Mouse (Mus musculus): Measurements from ENCODE around the gene Acap2. TPM values are rescaled to one million over a fixed set of nuclear protein-coding genes. Genes with fewer than 3 reads are reported as not detected.

The Acap2 gene
- total RNA-seq (2022): 100 to 1,000 TPM; 117 to 144 (median 132) TPM

DNA sequence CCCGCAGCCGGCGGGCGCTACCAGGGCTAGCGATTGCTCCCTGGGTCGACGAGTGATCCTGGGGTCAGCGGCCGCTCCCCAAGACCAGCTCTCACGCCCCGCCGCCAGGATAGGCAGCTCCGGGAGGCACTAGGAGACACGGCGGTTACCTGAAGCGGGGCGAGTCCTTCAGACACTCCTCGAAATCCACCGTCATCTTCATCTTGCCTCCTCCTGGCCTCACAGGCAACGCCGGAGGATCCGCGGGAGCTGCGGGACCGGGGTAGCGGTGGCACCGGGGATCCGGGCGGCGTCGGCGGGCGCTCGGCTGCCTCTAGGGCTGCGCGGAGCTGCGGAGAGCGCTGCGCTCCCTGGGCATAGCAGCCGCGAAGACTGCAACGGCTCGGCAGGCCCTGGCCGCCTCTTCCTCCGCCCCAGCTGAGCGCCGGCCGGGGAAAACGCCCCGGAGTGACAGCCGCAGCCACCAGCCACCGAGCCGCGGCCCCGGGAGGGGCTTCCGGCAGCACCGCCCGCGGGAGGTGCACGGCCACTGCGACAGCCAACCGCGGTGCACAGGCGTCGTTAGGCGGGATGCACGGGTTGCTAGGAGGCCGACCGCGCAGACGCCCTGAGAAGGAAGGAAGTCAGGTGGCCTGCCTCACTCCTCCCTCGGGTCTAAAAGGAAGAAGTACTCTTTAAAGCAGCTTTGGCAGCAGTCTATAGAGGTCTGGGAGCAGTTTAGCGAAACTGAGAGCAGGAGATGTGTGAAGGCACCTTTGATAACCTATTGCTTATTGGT is at the start of gene Acap2:
Gene Acap2 (minus strand): TSS at position 456 of the 778 bp plus-strand sequence.
- peak; percentile 97 to 98 for DNase-seq (ENCODE audit: low spot score in 2 of 2)

DNA sequence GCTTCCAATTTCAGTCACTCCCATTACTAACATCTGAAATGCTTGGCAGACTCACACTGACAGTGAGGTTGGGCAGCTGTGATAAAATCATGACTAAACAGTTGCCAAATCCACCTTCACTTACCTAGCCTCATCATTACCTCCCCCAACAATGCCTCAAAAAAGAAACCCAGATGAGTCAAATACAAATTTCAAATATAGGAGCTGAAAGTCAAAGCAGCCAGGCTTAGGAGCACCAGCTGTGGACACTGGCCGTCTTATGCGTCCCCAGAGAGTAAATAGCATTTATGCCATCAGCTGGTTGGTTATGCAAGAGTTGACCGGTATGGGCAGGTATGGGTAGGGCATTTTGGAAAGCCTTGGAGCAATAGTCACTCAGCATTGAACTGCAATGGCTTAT is 48.4 kb upstream of the Acap2 start:
- no peak for DNase-seq (ENCODE audit: low spot score in 2 of 2)

DNA sequence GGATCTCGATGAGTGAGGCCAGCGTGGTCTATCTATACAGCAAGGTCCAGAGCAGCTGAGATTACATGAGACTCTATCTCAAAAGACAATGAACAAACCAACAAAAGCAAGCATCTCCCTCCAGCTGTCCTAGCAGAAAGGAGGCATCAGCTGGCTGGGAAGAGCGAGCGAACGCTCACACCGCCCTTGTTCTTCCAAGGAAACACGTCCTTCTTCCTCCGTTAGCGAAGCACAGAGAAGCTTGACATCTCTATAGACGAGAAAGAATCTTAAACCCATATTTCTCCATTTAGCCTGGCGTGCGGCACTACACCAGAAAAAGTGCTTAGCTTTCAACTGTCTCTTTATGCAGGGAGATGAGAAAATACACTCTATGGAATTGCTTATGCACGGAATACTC is 47.7 kb upstream of the Acap2 start:
- DNase-seq (ENCODE audit: low spot score in 2 of 2): no peak

DNA sequence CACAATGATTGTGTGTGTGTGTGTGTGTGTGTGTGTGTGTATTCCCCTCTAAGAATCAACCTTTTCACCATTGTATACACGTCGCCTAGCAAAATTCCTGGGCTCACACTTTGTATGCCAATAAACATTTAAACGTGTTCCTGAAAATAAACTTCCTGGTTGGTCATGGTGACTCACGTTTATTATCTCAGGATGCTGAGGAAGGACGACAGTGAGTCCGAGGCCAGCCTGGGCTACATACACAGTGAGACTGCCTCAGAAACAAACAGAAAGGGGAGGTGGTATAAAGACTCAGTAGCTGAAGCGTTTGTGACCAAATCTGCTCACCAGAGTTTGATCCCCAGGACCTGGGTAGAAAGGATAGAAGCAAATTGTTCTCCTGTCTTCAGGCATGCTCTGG is 46.4 kb upstream of the Acap2 start:
- no peak for DNase-seq (ENCODE audit: low spot score in 2 of 2)

DNA sequence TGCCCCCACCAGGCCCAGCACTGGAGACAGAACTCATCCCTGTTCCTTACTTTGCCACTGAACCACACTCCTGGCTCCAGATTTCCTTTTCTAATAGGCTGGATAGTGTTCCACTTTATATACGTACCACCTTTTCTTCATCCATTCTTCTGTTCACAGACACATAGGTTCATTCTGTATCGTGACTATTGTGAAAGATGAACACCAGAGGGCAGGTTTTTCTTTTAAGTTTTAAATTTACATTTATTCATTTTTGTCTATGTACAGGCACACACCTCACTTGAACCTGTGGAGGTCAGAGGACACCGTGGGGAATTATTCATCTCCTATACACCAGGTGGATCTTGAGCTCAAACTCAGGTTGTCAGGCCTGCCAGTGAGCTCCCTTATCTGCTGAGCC is 43.0 kb upstream of the Acap2 start:
- no peak for DNase-seq (ENCODE audit: low spot score in 2 of 2)

DNA sequence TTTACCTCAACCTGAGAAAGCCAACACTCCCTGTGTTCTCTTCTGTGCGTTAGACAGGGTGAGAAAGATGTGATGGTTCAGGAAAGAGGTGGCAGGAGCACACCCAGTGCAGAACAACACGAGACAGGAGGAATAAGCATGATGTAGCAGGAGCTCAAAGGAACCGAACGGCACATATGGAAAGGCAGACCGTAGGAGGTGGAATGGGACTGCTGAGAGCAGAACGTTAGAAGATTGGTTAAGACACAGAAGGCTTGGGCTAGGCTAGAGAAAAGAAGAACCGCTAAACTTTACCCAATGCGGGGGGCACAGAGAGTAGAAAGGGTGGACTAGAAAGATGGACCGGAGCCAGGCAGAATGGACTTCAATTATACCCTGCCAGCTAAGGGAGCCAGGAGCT is 40.4 kb upstream of the Acap2 start:
- peak; percentile 45 to 58 for DNase-seq (ENCODE audit: low spot score in 2 of 2)

DNA sequence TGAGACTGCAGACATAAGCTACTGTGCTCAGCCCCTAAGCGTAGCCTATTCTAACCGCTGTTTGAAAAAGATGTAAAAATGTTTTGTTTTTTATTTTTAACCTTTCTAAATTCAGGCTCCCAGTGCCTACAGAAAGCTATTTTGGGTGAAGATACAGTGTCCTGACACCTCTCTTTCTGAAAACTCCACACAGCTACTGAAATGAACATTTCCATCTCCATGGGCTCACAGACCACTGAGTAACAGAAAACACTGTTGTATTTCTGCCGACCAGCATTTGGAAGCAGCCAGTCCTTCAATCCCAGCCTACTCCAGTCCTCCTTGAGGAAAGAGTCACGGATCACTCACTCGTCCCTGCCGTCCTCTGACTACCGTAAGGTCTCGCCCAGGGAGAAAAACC is 39.5 kb upstream of the Acap2 start:
- no peak for DNase-seq (ENCODE audit: low spot score in 2 of 2)

DNA sequence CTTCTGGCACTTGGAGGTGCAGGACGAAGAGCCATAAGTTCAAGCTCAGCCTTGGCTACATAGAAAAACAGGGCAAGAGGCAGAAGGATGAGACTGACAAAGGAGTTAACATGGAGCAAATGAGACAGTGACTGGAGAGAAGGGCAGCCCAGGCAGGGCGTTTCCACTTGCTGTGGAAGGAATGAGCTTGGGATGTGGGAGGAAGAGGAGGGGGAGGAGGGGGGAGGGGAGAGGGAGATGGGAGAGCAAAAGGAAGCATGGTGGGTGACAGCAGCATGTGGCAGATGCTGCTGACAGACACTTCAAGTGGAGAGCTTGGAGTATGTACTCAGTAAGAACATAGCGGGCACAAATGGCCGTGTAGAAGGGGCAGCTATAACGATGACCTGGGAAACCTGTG is 37.2 kb upstream of the Acap2 start:
- no peak for DNase-seq (ENCODE audit: low spot score in 2 of 2)

DNA sequence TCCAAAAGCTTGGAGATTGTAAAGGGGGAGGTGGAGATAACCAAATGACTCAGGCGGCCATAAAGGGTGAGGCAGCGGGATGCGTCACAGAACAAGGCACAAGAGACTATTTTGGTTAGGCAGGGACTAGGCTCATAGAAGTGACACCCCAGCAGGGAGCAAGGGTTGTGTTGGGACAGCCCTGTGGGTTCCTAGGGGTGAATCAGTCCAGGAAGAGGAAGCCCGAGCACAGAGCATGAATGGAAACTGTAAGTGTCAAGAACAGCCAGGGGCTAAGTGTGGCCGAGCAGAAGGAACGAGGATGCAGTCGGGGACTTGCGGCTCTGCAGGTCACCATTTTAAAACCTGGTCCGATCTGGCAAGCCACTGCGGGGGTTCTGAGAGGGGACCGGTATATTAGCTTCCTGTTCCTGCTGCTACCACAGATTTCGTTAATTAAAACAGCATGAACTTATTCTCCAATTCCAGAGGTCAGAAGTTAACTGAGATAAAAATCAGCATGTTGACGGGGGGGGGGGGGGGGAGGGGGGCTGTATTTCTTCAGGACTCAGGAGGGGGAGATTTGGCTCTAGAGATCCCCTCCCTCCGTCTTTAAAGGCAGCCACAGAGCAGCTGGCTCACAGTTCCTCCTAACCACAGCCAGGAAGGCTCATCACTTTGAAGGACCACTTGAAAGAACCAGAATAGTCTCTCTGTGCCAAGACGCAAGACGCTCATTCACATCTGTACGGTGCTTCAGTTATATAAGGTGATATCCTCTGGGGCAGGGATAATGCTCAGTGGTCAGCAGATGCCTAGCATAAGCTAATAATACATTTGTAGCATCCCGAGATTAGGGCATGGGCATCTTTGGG is 34.6 kb upstream of the Acap2 start:
- DNase-seq (ENCODE audit: low spot score in 2 of 2): no peak

DNA sequence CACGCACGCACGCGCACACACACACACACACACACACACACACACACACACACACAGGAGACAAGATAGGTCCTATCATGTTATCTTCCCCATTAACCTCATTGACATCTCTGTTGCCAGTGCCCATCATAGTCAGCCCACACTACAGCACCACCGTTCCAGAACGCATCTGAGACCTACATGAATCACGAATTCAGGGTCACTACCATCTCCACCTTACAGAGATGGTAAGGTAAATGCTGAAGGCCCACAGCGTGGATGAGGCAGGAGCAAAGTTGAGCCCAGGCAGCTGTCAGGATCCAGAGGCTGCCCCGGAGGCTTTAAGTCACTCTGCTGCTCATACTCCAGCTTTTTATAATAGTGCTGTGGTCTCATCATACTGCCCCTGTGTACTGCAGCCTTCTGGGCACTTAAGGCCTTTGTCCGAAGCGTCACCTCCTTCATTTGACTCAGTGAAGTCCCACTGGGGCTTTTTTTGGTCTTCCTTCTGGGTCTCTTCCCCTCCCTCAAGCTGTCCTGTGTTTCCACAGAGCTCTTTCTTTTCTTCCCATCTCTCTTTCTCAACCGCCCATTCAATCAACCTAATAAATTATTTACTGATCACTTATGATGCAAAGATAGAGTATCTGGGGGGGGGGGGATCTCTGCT is 33.9 kb upstream of the Acap2 start:
- DNase-seq (ENCODE audit: low spot score in 2 of 2): no peak

DNA sequence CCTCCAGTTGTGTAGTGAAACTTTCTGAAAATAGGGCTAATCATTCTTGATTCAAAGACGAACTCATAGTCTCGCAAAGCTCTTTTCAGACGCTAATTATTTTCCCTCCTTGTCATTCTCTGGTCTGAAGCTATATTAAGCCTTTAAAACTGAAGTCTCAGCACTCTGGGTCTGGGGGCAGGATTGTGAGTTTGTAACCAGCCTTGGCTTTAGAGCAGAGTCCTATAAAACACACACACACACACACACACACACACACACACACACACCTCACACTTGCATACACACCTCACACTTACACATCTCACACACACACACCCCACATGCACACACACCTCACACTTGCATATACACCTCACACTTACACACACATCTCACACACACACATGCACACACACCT is 33.3 kb upstream of the Acap2 start:
- no peak for DNase-seq (ENCODE audit: low spot score in 2 of 2)

DNA sequence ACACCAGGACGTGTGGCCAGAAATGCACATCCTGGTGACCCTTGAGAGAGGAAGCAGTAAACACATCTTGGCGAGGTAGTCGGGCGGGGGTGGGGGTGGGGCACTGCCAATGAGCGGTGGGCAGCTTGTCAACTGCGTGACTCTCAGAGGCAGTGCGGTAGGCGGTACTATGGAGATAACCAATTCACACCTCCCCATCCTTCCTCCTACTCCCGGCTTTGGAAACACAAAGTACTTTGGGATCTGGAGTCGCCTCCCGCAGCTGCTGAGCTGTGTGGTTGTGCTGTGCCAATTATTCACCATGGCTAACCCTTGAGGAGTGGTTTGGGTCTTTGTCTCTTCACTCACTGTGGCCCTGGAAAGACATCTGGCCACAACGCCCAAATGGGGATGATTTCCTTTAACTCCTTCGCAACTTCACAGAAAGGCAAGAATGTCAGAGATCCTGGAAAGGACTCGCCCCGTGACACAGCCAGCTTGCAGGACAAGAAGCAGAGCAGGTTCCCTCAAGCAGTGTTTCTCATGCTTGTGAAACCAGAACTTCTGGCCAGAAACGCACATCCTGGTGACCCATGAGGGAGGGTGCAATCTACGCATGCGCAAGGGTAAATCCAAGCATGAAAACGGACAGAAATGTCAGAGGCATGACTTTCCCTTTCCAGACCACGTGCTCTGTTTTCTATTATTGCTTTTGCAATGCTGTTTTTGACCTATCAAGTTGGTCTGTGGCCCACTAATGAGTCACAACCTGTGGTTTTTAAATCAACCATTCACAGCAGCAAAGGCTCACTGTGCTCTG is 32.7 kb upstream of the Acap2 start:
- DNase-seq (ENCODE audit: low spot score in 2 of 2): peak; percentile 74 to 75

DNA sequence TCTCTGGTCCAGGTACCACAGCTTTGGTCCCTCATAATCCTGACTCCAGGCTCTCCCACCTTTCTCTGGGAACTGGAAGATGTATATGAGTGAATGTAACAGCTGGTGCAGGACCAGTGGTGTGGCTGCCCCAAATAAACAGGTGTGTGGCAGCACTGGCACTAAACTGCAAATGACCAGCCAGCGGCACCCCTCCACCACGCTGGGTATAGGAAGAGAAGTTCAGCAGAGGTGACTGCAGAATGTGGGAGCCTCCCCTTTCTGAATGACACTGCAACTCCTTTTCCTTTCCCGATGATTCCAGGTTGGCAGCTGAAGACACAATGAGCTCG is 32.1 kb upstream of the Acap2 start:
- DNase-seq (ENCODE audit: low spot score in 2 of 2): no peak

DNA sequence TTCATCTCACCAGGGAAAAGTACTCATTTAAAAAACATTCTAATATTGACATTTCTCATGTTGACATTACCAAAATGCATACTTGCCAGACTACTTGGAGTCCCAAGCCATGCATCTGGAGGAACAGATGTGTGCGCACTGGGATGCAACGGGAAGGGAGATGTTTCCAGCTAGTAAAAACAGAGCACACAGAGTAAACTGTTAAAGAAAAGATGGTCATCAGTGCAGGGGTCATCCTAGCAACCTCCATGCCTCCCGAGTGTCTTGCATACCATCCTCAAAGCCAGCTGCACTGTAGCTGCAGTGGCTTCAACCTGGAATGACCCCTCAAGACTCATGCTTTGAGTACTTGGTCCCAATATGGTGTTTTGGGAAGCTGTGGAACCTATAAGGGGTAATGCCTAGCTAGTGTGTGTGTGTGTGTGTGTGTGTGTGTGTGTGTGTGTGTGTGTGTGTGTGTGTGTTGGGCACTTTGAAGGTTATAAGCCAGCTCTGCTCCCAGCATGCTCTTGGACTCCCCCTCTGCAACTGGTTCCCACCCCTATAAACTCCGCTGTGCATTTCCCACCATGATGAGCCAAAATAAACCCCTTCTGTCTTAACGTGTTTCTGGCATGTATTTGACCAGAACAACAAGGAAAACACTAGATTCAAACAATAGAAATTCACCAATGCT is 31.6 kb upstream of the Acap2 start:
- DNase-seq (ENCODE audit: low spot score in 2 of 2): no peak

DNA sequence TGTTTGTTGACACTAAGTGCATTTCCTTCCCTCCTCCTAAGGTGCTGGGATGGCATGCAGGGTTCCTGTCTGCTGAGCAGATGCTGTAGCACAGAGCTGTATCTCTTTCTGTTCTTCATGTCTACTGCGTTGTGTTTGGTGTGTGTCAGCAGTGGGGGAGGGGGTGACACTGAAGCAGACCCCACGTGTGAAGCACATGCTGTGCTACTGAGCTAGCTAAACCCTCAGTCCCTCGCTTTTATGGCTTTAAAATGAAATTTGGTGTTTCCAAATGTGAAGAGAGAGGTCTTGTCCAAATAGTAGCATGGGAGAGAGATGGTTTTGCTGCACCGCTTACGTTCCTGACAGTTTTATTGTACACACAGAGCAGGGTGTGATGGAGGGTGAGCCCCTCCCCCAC is 30.5 kb upstream of the Acap2 start:
- DNase-seq (ENCODE audit: low spot score in 2 of 2): no peak

DNA sequence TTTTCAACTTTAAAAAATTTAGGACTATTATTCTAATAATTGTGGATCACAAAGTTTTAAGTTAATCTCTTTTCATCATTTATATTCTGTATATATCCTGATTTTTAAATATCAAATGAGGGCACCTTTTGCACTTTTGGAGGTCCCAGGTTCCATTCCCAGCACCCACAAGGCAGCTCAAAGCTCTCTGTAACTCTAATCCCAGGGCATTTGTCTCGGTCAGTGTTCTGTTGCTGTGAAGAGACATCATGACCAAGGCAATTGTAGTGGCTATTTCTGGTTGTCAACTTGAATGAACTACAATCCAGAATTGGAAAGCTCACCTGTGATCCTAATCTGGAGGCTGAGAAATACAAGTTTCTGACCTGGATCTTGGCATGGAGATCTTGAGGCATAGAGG is 26.7 kb upstream of the Acap2 start:
- DNase-seq (ENCODE audit: low spot score in 2 of 2): no peak

DNA sequence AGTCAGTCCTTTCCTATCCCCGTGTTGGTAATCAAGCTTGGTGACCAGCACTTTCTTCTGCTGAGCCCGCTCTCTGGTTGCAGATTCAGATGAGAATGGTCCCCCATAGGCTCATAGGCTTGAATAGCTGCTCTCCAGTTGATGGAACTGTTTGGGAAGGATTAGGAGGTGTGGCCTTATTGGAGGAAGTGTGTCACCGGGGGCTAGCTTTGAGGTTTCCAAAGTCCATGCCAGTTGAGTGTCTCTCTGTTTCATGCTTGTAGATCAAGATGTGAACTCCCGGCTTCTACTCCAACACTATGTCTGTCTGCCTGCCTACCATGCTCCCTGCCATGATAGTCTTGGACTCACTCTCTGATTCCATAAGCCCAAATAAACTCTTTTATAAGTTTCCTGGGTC is 14.2 kb upstream of the Acap2 start:
- no peak for DNase-seq (ENCODE audit: low spot score in 2 of 2)

DNA sequence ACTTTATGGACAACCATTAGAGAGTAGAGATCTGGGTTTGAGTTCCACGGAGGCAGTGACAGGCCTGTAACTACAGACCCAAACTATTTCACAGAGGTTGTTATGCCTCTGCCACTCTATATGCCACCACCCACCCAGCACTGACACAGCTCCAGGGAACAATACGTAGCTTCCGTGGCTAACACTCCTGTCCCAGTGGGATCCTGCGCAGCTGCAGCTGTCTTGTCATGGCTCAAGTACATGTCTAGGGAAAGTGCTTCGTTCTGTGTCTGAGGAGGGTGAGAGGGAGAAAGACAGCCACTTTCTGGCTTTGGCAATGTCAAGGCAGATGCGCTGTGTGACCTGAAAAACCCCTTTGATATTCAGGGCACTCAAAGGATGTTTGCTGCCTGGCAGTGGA is 12.4 kb upstream of the Acap2 start:
- no peak for DNase-seq (ENCODE audit: low spot score in 2 of 2)

DNA sequence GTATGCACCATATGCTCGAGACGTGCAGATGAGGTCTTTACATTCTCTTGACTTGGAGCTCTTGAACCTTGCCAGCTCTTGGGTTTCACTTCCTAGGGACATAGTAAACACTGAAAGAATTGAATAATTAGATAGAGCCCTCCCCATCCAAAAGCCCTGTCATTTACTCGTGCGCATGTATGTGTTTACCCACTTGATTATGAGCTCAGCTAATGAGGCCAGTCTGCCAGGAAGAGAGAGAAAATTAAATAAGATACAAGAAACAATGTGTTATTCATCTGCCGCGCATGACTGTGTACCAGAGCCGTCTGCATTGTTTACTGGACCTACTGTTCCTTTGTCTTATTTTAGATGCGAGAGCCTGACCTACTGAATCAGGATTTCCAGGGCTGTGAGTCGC is 10.5 kb upstream of the Acap2 start:
- DNase-seq (ENCODE audit: low spot score in 2 of 2): no peak

DNA sequence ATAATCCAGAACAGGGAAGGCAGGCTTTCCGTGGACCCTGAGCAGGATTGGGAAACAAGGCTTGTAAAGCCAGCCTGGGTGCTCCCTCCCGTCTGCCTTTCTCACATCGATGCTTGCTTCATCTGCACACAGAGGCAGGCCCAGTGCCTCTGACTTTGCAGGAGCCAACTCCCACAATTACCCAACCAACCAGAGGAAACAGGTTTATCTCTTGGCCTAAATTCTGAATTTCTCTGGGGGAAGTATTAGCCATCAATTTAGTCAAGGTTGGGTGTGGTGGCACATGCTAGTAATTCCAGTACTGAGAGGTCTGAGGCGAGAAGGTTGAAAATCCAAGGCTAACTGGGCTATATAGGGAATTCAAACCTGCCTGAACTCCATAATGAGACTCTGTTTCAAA is 9.4 kb upstream of the Acap2 start:
- no peak for DNase-seq (ENCODE audit: low spot score in 2 of 2)

DNA sequence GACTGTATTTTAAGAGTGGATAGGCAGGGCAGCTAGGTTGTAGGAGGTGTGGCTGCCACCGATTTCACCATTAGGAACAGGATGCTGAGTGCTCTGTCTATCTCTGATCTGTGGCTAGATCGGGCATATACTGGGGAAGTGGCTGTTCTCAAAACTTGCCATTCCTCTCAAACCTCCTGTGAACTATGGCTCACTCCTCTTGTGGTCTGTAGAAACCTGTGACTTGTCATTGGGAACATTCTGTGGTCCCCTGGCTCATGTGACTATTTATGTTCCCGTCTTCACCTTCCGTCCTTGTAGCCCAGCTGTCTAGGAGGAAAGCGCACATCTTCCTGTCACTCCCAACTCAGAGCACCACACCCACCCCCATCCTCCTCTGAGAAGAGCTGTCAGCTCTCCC is 8.9 kb upstream of the Acap2 start:
- DNase-seq (ENCODE audit: low spot score in 2 of 2): no peak
